Mouse (Mus musculus): Measurements from ENCODE around the gene Cdk17. TPM values are rescaled to one million over a fixed set of nuclear protein-coding genes. Genes with fewer than 3 reads are reported as not detected.

The Cdk17 gene
- polyA plus RNA-seq (2012; rRNA removed; ENCODE audit: low replicate concordance): 19.0 and 21.5 TPM in 2 replicates

GRCm38 (mm10) chr10:93160807-93161510 lies at the start of gene Cdk17:
Gene Cdk17 (plus strand): TSS chr10:93160875.

GRCm38 (mm10) chr10:93310721-93311411 lies 150.2 kb downstream of the Cdk17 start, which contains the start of gene Elk3:
Gene Elk3 (minus strand): TSS chr10:93311135.

Other genes with a start within 250 kb of the Cdk17 start
- gene Cfap54, start 79.3 kb upstream of the Cdk17 start, polyA plus RNA-seq (2012; rRNA removed; ENCODE audit: low replicate concordance): 0.32 and 0.57 TPM in 2 replicates
- gene Elk3, start 150.3 kb downstream of the Cdk17 start, polyA plus RNA-seq (2012; rRNA removed; ENCODE audit: low replicate concordance): 42.6 and 60.7 TPM in 2 replicates